Mouse (Mus musculus): ENCODE results near the gene Kcnc3.

DNA sequence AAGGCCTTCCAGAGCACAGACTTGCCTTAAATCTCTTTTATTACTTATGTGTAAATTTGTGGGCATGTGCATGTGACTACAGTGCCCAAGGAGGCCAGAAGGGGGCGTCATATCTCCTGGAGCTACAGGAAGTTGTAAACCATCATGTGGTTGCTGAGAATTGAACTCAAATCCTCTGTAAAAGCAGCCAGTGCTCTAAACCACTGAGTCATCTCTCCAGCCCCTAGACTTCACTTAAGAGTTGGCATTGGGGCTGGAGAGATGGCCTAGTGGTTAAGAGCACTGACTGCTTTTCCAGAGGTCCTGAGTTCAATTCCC, 35.6 kb downstream of the Kcnc3 start:
- TF ChIP-seq CTCF (IDR thresholded peaks at IDR 0.05; ENCODE audit: extremely low read depth, insufficient read depth, low read length) = no peak
- no peak for TF ChIP-seq POLR2A (IDR thresholded peaks at IDR 0.05; ENCODE audit: extremely low read depth, insufficient read depth, low read length)
